Mouse (Mus musculus): ENCODE results near the gene Lhx3. TPM values are rescaled to one million over a fixed set of nuclear protein-coding genes. Genes with fewer than 3 reads are reported as not detected.

The Lhx3 gene
- polyA plus RNA-seq, 1 experiment from 2014 or later: not detected

GRCm38 (mm10) chr2:26201926-26202848, 5.9 kb downstream of the Lhx3 start:
- no peak overlapping the region for H3K9ac ChIP-seq
- H3K4me1 ChIP-seq (replicated peaks): peaks cover 30% of the 10 kb centered on the region
- no peaks in the 10 kb centered on the region for H3K9me3 ChIP-seq (replicated peaks)
- no peaks in the 10 kb centered on the region for H3K36me3 ChIP-seq
- ATAC-seq (ENCODE audit: insufficient number of reproducible peaks, low FRiP score): no peak
- peak overlapping the region; percentile 14 for H3K4me3 ChIP-seq
- H3K27me3 ChIP-seq (replicated peaks): peaks cover 100% of the 10 kb centered on the region
- no peak overlapping the region for H3K27ac ChIP-seq (ENCODE audit: poor library complexity, severe bottlenecking)
- H3K4me2 ChIP-seq: peak overlapping the region; percentile 51
- WGBS: under 1% methylated on average over 77 of the region's 77 CpGs

- Histone ChIP-seq H3K36me3 (no peaks in the 10 kb centered on the region), H3K4me2 (peak overlapping the region; percentile 58), H3K27ac (ENCODE audit: poor library complexity, severe bottlenecking) (no peak overlapping the region), H3K9me3 (replicated peaks) (no peaks in the 10 kb centered on the region), H3K4me1 (replicated peaks) (peaks cover 28% of the 10 kb centered on the region), H3K27me3 (replicated peaks) (peaks cover 99% of the 10 kb centered on the region), H3K4me3 (peak overlapping the region; percentile 22), H3K9ac (no peak overlapping the region)
- ATAC-seq (ENCODE audit: insufficient number of reproducible peaks, low FRiP score): 0 out of 2 replicates have a peak, but pooled peaks have one; percentile 28
- under 1% methylated on average over 10 of the region's 10 CpGs for WGBS
Measured at GRCm38 (mm10) chr2:26198488-26198887, 9.6 kb downstream of the Lhx3 start.

- Histone ChIP-seq H3K9ac (no peak overlapping the region), H3K4me3 (no peak overlapping the region), H3K4me2 (no peak overlapping the region), H3K27ac (ENCODE audit: poor library complexity, severe bottlenecking) (no peak overlapping the region), H3K9me3 (replicated peaks) (no peaks in the 10 kb centered on the region), H3K36me3 (no peaks in the 10 kb centered on the region), H3K27me3 (replicated peaks) (peaks cover 92% of the 10 kb centered on the region), H3K4me1 (replicated peaks) (peaks cover 17% of the 10 kb centered on the region)
- WGBS: 41% methylated on average over 7 of the region's 7 CpGs
- no peak for ATAC-seq (ENCODE audit: insufficient number of reproducible peaks, low FRiP score)
Measured at GRCm38 (mm10) chr2:26194552-26195339, 13.3 kb downstream of the Lhx3 start.

- Histone ChIP-seq H3K4me2 (no peak overlapping the region), H3K9me3 (replicated peaks) (no peaks in the 10 kb centered on the region), H3K4me3 (no peak overlapping the region), H3K27me3 (replicated peaks) (peaks cover 80% of the 10 kb centered on the region), H3K9ac (no peak overlapping the region), H3K27ac (ENCODE audit: poor library complexity, severe bottlenecking) (no peak overlapping the region), H3K36me3 (no peaks in the 10 kb centered on the region), H3K4me1 (replicated peaks) (no peaks in the 10 kb centered on the region)
- 72% methylated on average over 5 of the region's 5 CpGs for WGBS
- no peak for ATAC-seq (ENCODE audit: insufficient number of reproducible peaks, low FRiP score)
Measured at GRCm38 (mm10) chr2:26188517-26188916, 19.6 kb downstream of the Lhx3 start.

GRCm38 (mm10) chr2:26184352-26184751, 23.7 kb downstream of the Lhx3 start:
- Histone ChIP-seq H3K9me3 (replicated peaks) (no peaks in the 10 kb centered on the region), H3K27ac (ENCODE audit: poor library complexity, severe bottlenecking) (no peak overlapping the region), H3K36me3 (no peaks in the 10 kb centered on the region), H3K9ac (no peak overlapping the region), H3K4me2 (no peak overlapping the region), H3K4me1 (replicated peaks) (no peaks in the 10 kb centered on the region), H3K4me3 (no peak overlapping the region), H3K27me3 (replicated peaks) (peaks cover 55% of the 10 kb centered on the region)
- no peak for ATAC-seq (ENCODE audit: insufficient number of reproducible peaks, low FRiP score)
- 65% methylated on average over 3 of the region's 3 CpGs for WGBS

- no peak for ATAC-seq (ENCODE audit: insufficient number of reproducible peaks, low FRiP score)
- Histone ChIP-seq H3K9me3 (replicated peaks) (no peaks in the 10 kb centered on the region), H3K4me3 (no peak overlapping the region), H3K4me2 (no peak overlapping the region), H3K36me3 (no peaks in the 10 kb centered on the region), H3K9ac (no peak overlapping the region), H3K27me3 (replicated peaks) (peaks cover 46% of the 10 kb centered on the region), H3K4me1 (replicated peaks) (peaks cover under 1% of the 10 kb centered on the region; the same call in 1 of the 2 replicates), H3K27ac (ENCODE audit: poor library complexity, severe bottlenecking) (no peak overlapping the region)
- 13% methylated on average over 6 of the region's 6 CpGs for WGBS
Measured at GRCm38 (mm10) chr2:26182646-26183045, 25.4 kb downstream of the Lhx3 start.

GRCm38 (mm10) chr2:26177189-26177588, 30.9 kb downstream of the Lhx3 start:
- H3K4me2 ChIP-seq: no peak overlapping the region
- no peak for ATAC-seq (ENCODE audit: insufficient number of reproducible peaks, low FRiP score)
- peaks cover 31% of the 10 kb centered on the region for H3K27me3 ChIP-seq (replicated peaks)
- H3K9me3 ChIP-seq (replicated peaks): no peaks in the 10 kb centered on the region
- 29% methylated on average over 2 of the region's 2 CpGs for WGBS
- peaks cover 18% of the 10 kb centered on the region for H3K4me1 ChIP-seq (replicated peaks)
- H3K9ac ChIP-seq: no peak overlapping the region
- H3K36me3 ChIP-seq: no peaks in the 10 kb centered on the region
- 0 out of 2 replicates have a peak overlapping the region, but pooled peaks have one; percentile 9 for H3K27ac ChIP-seq (ENCODE audit: poor library complexity, severe bottlenecking)
- H3K4me3 ChIP-seq: no peak overlapping the region

GRCm38 (mm10) chr2:26176731-26177130, 31.4 kb downstream of the Lhx3 start:
- H3K9ac ChIP-seq: no peak overlapping the region
- H3K36me3 ChIP-seq: no peaks in the 10 kb centered on the region
- H3K27me3 ChIP-seq (replicated peaks): peaks cover 29% of the 10 kb centered on the region
- peaks cover 18% of the 10 kb centered on the region for H3K4me1 ChIP-seq (replicated peaks)
- no peak overlapping the region for H3K4me2 ChIP-seq
- 0 out of 2 replicates have a peak overlapping the region, but pooled peaks have one; percentile 9 for H3K27ac ChIP-seq (ENCODE audit: poor library complexity, severe bottlenecking)
- 0 out of 2 replicates have a peak, but pooled peaks have one; percentile 34 for ATAC-seq (ENCODE audit: insufficient number of reproducible peaks, low FRiP score)
- no peaks in the 10 kb centered on the region for H3K9me3 ChIP-seq (replicated peaks)
- H3K4me3 ChIP-seq: no peak overlapping the region
- whole genome bisulfite sequencing: 14% methylated on average over 5 of the region's 5 CpGs

GRCm38 (mm10) chr2:26175191-26175590, 32.9 kb downstream of the Lhx3 start:
- no peak for ATAC-seq (ENCODE audit: insufficient number of reproducible peaks, low FRiP score)
- H3K27ac ChIP-seq (ENCODE audit: poor library complexity, severe bottlenecking): no peak overlapping the region
- WGBS: 37% methylated on average over 4 of the region's 4 CpGs
- peaks cover 38% of the 10 kb centered on the region; the same call in 1 of the 2 replicates for H3K27me3 ChIP-seq (replicated peaks)
- no peaks in the 10 kb centered on the region for H3K9me3 ChIP-seq (replicated peaks)
- peaks cover 18% of the 10 kb centered on the region for H3K4me1 ChIP-seq (replicated peaks)
- H3K4me3 ChIP-seq: no peak overlapping the region
- no peak overlapping the region for H3K9ac ChIP-seq
- no peak overlapping the region for H3K4me2 ChIP-seq
- no peaks in the 10 kb centered on the region for H3K36me3 ChIP-seq

GRCm38 (mm10) chr2:26172166-26172565, 35.9 kb downstream of the Lhx3 start:
- no peak for ATAC-seq (ENCODE audit: insufficient number of reproducible peaks, low FRiP score)
- peaks cover 38% of the 10 kb centered on the region; the same call in 1 of the 2 replicates for H3K27me3 ChIP-seq (replicated peaks)
- no peaks in the 10 kb centered on the region for H3K36me3 ChIP-seq
- H3K4me3 ChIP-seq: no peak overlapping the region
- no peaks in the 10 kb centered on the region for H3K9me3 ChIP-seq (replicated peaks)
- H3K27ac ChIP-seq (ENCODE audit: poor library complexity, severe bottlenecking): no peak overlapping the region
- no peak overlapping the region for H3K9ac ChIP-seq
- H3K4me1 ChIP-seq (replicated peaks): peaks cover 20% of the 10 kb centered on the region
- WGBS: 69% methylated on average over 2 of the region's 2 CpGs
- no peak overlapping the region for H3K4me2 ChIP-seq

- peaks cover 7% of the 10 kb centered on the region; the same call in 1 of the 2 replicates for H3K4me1 ChIP-seq (replicated peaks)
- H3K4me2 ChIP-seq: no peak overlapping the region
- H3K9me3 ChIP-seq (replicated peaks): no peaks in the 10 kb centered on the region
- no peak overlapping the region for H3K27ac ChIP-seq (ENCODE audit: poor library complexity, severe bottlenecking)
- H3K9ac ChIP-seq: no peak overlapping the region
- no peak overlapping the region for H3K4me3 ChIP-seq
- H3K36me3 ChIP-seq: no peaks in the 10 kb centered on the region
- ATAC-seq (ENCODE audit: insufficient number of reproducible peaks, low FRiP score): no peak
- 55% methylated on average over 2 of the region's 2 CpGs for WGBS
- H3K27me3 ChIP-seq (replicated peaks): peaks cover 26% of the 10 kb centered on the region; the same call in 1 of the 2 replicates
Measured at GRCm38 (mm10) chr2:26170376-26170775, 37.7 kb downstream of the Lhx3 start.
